Mouse (Mus musculus): ENCODE measurements around the gene Prep.
A peak's percentile ranks its signal among the peaks of the same experiment; 100 is the strongest.
"Not testable (repeated sequence)": the region's sequence is repeated elsewhere in the genome, so short reads cannot be mapped to it uniquely, and the experiment has no call there.

Prep gene

GRCm38 (mm10) chr10:45077353-45077752 lies 10.3 kb downstream of the Prep start:
- no peak for DNase-seq

- no peak for DNase-seq
Measured at GRCm38 (mm10) chr10:45079756-45080155, 12.8 kb downstream of the Prep start.

GRCm38 (mm10) chr10:45080490-45080889 lies 13.5 kb downstream of the Prep start:
- no peak for DNase-seq

- no peak for DNase-seq
Measured at GRCm38 (mm10) chr10:45082730-45083129, 15.7 kb downstream of the Prep start.

GRCm38 (mm10) chr10:45084002-45084401 lies 17.0 kb downstream of the Prep start:
- not testable (repeated sequence) for DNase-seq

- DNase-seq: no peak
Measured at GRCm38 (mm10) chr10:45084471-45084870, 17.5 kb downstream of the Prep start.

GRCm38 (mm10) chr10:45085315-45085714 lies 18.3 kb downstream of the Prep start:
- DNase-seq: no peak

GRCm38 (mm10) chr10:45086637-45087036 lies 19.6 kb downstream of the Prep start:
- peak; percentile 55 for DNase-seq

GRCm38 (mm10) chr10:45091462-45092079 lies 24.6 kb downstream of the Prep start:
- no peak for DNase-seq

GRCm38 (mm10) chr10:45092080-45093056 lies 25.4 kb downstream of the Prep start:
- no peak for DNase-seq

GRCm38 (mm10) chr10:45098751-45099150 lies 31.7 kb downstream of the Prep start:
- DNase-seq: peak; percentile 64

GRCm38 (mm10) chr10:45100473-45100872 lies 33.5 kb downstream of the Prep start:
- peak; percentile 10 for DNase-seq

- peak; percentile 42 for DNase-seq
Measured at GRCm38 (mm10) chr10:45103184-45103583, 36.2 kb downstream of the Prep start.

GRCm38 (mm10) chr10:45104098-45104497 lies 37.1 kb downstream of the Prep start:
- DNase-seq: peak; percentile 69

GRCm38 (mm10) chr10:45104535-45105079 lies 37.6 kb downstream of the Prep start:
- DNase-seq: no peak

- DNase-seq: no peak
Measured at GRCm38 (mm10) chr10:45106541-45106940, 39.5 kb downstream of the Prep start.

- no peak for DNase-seq
Measured at GRCm38 (mm10) chr10:45107313-45107712, 40.3 kb downstream of the Prep start.

- no peak for DNase-seq
Measured at GRCm38 (mm10) chr10:45109041-45109440, 42.0 kb downstream of the Prep start.

- no peak for DNase-seq
Measured at GRCm38 (mm10) chr10:45109974-45110373, 43.0 kb downstream of the Prep start.

GRCm38 (mm10) chr10:45112927-45113326 lies 45.9 kb downstream of the Prep start:
- no peak for DNase-seq

- DNase-seq: peak; percentile 16
Measured at GRCm38 (mm10) chr10:45114462-45114861, 47.5 kb downstream of the Prep start.

GRCm38 (mm10) chr10:45116832-45117231 lies 49.8 kb downstream of the Prep start:
- no peak for DNase-seq

GRCm38 (mm10) chr10:45118389-45118788 lies 51.4 kb downstream of the Prep start:
- no peak for DNase-seq

GRCm38 (mm10) chr10:45121637-45122036 lies 54.6 kb downstream of the Prep start:
- DNase-seq: no peak
